Mouse (Mus musculus) ovary, postnatal 10 days (tissue): ENCODE measurements around the gene Zkscan8.
"Not testable (repeated sequence)": the region's sequence is repeated elsewhere in the genome, so short reads cannot be mapped to it uniquely, and the experiment has no call there.

ENCODE experiments used
- DNase-seq: peaks from one replicate; pipeline ENCODE4 v3.0.0; 2022; ENCODE audit warnings: low spot score

The Zkscan8 gene

GRCm38 (mm10) chr13:21530781-21531201, at the start of gene Zkscan8:
Gene Zkscan8, minus strand, starts transcription at chr13:21531120.
- DNase-seq: peak; percentile 76

GRCm38 (mm10) chr13:21559793-21560192, 28.9 kb upstream of the Zkscan8 start, which contains the start of gene Olfr1535:
Gene Olfr1535, minus strand, starts transcription at chr13:21559893.
- no peak for DNase-seq

DNA sequence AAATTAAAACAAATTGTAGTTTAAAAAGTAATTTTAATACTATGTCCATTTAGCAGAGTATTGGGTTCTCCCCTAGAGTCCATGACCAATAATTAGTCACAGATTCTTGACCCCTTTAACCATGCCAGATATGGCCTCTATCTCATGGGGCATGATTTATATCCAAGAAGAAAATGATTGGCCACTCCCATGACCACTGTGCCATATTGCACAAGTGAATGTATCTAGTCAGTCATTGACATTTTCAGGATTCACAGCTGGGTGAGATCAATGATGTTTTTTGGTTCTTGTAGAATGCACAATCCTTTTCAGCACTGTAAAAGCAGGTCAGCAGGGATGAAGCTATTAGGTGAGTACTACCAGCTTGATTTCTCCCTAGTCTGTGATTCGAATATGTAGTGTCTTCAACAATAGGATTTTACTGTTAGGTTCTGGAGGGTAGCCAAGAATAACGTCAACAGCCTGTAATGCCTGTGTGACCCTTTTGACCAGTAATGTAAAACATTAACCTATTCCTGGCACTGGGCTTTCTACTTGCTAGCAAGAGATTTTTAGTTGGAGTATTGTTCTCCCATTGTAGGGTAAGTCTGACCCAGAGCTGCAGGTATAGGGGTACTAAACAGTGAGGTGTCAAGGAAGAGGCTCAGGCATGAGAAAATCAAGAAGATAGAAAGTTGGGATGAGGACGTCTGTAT, 19.6 kb upstream of the Zkscan8 start:
- no peak for DNase-seq

- no peak for DNase-seq
Observed at GRCm38 (mm10) chr13:21549487-21549886, 18.6 kb upstream of the Zkscan8 start.

DNA sequence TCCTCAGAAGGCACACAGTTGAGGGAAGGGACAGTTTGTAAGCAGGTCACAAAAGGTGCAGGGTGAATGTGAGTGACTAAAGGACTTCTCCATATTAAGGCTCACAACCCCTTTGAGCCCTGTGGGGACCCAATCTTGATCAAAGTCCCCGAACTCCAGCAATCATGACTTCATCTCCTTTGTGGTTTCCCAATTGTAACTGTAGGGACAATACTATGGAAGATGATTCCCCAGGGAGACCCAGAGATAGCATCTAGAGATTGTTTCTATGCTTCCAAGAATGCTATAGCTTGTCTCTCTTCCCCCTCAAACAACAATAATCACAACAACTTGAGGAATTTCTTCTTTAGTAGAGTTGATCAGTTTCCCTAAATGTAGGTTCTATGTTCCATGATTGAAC, 11.8 kb upstream of the Zkscan8 start, which contains the start of gene Olfr1366:
TSS of gene Olfr1366 (minus strand) at position 101 of the 400 bp plus-strand sequence.
- DNase-seq: no peak

DNA sequence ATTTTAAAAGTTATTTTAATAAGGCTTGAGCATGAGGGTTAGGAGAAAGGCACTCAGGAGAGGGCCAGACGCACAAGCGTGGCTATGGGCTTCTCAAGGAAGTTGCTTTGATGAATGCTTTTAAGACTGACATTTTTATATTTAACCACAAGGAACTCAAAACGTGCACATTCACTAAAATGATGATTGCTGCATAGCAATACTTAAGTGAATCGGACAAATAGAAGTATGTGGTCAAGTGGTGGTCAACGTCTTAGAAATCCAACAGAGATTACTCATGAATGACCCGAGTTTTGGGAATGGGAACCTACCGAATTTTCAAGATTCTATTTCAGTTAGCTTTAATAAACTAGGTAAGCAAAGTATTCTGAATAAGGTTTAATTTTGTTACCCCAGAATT, 784 bp downstream of the Zkscan8 start:
- DNase-seq: no peak

GRCm38 (mm10) chr13:21506221-21506649, 24.7 kb downstream of the Zkscan8 start:
- peak; percentile 68 for DNase-seq

- no peak for DNase-seq
Observed at GRCm38 (mm10) chr13:21502296-21502695, 28.6 kb downstream of the Zkscan8 start.

DNA sequence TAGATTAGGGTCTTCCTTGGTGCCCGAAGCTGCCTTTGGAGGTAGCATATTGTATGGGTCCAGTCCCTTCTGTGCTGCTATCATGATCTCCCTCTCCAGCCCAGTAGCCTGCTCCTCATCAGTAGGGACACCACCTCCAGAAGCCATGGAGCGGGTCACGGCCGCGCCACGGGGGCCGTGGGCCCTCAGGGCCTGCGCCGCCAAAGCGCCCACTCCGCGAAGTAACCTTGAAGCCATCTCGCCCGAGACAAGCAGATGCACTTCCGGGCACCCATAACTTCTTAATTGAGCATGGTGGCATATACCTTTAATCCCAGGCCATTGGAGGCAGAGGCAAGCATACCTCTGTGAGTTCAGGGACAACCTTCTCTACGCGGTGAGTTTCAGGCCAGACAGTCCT, 29.7 kb downstream of the Zkscan8 start, which contains the start of gene Gm11273:
TSS of gene Gm11273 (minus strand) at position 237 of the 400 bp plus-strand sequence.
- not testable (repeated sequence) for DNase-seq

DNA sequence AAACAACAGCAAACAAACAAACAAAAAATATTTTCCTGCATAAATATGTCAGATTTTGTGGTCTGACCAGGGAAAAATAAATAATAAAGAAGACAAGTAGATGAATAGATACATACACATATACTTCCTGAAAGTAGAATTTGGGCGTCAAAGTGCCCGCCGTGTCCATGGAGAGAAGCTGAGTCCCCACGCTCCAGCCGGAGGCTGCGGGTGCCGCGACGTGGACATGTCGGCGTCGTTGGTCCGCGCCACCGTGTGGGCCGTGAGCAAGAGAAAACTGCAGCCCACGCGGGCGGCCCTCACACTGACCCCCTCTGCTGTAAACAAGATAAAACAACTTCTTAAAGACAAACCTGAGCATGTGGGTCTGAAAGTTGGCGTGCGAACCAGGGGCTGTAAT, 35.8 kb downstream of the Zkscan8 start, which contains the start of gene AK157302:
TSS of gene AK157302 (plus strand) at position 144 of the 400 bp plus-strand sequence.
- DNase-seq: no peak

DNA sequence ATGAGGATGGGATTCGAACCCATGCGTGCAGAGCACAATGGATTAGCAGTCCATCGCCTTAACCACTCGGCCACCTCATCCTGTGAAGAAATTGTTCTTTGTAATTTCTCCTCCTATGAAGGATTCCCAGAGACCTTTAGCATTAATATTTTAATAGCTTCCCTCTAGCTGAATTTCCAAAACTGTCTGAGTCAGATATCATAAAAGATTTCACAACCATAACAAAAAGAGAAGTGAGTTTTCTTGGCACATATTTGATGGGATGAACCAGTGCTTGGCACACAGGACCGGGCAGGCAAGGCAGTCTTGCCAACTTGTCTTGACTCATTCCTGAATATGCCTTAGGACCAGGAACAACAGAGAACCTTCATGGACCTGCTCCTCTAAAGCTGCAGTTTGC, 38.1 kb downstream of the Zkscan8 start:
- no peak for DNase-seq

GRCm38 (mm10) chr13:21486881-21487280, 44.0 kb downstream of the Zkscan8 start:
- no peak for DNase-seq

DNA sequence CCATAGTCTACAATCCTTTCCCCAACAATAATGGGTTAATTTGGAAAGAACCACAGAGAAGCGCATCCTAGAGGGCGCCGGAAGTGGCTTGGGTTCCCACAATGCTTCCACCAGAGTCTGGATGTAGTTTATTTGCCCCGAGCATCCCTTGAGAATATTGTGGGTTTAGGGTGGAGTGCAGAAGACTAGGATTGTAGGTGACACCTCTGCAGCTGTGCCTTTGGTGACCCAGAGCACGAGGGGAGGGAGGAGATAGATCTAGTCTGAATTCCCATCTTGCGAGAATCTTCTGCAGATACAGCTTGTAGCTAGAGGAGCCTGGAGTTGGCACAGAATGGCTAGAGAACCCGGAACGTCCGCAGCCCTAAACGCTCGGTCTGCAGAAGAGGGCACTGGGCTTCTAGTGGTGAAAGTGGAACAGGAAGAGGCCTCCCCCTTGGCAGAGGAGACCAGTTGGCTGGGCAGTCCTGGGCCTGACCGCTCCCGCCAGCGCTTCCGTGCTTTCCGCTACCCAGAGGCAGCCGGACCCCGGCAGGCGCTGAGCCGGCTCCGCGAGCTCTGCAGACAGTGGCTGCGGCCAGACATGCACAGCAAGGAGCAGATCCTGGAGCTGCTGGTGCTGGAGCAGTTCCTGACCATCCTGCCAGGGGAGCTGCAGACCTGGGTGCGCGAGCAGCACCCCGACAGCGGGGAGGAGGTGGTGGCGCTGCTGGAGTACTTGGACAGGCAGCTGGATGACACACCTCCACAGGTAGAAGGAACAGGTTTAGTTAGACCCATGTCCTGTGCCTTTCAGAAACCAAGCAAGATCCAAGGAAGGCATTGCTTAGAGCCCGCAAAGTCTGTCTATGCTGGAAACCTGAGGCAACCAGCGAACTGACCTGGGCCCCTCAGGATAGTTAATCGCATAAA, 51.9 kb downstream of the Zkscan8 start, which contains the start of the genes Zkscan4 and Gm10065:
TSS of gene Zkscan4 (plus strand) at position 149 of the 912 bp plus-strand sequence.
TSS of gene Gm10065 (minus strand) at position 683 of the 912 bp plus-strand sequence.
- peak; percentile 45 for DNase-seq

GRCm38 (mm10) chr13:21472427-21472826, 58.5 kb downstream of the Zkscan8 start:
- DNase-seq: no peak

- no peak for DNase-seq
Observed at GRCm38 (mm10) chr13:21469097-21469496, 61.8 kb downstream of the Zkscan8 start.

GRCm38 (mm10) chr13:21468061-21469019, 62.6 kb downstream of the Zkscan8 start, which contains the start of gene Nkapl:
Gene Nkapl, minus strand, starts transcription at chr13:21468509.
- peak; percentile 63 for DNase-seq

GRCm38 (mm10) chr13:21467336-21467735, 63.6 kb downstream of the Zkscan8 start:
- DNase-seq: no peak
